Mouse (Mus musculus): ENCODE data around the gene Sh2d3c.

Sh2d3c gene

DNA sequence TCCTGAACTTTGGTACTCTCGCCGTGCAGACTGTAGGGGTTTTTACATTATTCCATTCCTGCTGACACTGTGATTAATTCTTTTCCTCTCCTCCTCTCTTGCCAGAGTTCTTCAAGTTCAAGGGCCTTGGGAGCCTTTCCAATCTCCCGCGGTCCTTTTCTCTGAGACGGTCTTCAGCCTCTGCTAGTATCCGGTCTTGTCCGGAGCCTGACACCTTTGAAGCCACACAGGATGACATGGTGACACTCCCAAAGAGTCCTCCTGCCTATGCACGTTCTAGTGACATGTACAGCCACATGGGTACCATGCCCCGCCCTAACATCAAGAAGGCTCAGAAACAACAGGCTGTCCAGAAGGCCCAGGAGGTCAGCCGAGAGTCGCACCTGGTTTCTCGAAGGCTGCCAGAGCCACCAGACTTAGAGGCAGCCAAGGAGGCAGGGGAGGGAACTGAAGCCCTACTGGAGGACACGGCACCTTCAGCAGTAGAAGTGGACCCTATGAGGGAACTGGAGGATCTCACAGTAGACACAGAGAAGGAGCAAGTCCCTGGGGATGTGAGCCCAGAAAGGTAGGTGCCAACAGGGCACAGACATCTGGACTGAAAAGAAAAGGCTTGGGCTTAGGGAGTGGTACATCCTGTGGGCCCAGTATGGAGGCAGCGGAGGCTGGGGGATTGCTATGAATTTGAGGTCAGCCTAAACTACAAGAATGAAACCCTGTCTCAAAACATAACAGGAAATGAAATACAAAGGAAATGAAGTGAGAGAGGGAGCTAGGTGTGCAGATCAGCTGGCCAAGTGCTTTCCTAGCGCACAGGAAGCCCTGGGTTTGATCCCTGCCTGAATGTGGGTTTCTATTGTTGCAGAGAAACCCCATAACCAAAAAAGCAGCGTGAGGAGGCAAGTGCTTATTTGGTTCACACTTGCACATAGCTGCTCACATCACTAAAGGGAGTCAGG, 4.3 kb downstream of the Sh2d3c start:
- no peak for DNase-seq (ENCODE audit: low spot score)

- DNase-seq (ENCODE audit: low spot score): peak; percentile 99
Measured at GRCm38 (mm10) chr2:32727435-32727834, 6.6 kb downstream of the Sh2d3c start.

GRCm38 (mm10) chr2:32728463-32728862, 7.6 kb downstream of the Sh2d3c start:
- DNase-seq (ENCODE audit: low spot score): no peak

DNA sequence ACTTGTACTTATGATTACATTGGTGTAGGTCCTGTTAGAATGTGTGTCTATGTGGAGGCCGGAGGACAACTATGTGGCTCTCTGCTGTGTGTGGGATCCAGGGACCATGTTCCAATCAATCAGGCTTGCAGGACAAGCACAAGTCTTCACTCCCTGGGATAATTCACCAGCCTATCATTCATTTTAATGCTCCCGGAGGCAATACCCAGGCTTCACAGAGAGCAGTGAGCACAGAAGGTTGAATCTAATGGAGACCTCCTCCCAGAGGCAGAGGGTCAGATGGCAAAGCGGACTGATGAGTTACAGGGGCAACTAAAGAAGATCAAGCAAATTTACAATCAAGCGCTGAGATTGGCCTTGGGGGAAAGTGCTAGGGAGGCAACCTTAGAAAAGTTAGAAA, 8.7 kb downstream of the Sh2d3c start:
- no peak for DNase-seq (ENCODE audit: low spot score)

DNA sequence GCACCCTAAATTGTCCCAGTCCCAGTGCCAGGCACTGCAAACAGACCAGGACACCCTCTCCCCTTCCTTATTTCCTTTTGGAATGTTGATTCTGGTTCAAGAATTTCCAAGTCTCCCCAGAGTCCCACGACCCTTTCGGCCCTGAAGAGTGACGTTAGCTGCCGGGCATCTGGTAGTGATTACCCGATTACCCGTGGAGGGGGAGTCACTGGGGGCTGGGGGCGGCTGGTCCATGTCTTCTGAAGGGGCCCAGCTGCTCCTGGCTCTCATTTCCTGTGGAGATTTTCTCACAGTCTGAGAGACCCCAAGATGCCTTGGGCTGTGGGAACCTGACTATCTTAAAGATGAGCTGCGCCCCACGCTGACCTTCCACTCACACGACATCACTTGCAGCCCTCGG, 10.0 kb downstream of the Sh2d3c start:
- DNase-seq (ENCODE audit: low spot score): peak; percentile 81

- no peak for DNase-seq (ENCODE audit: low spot score)
Measured at GRCm38 (mm10) chr2:32731911-32732310, 11.1 kb downstream of the Sh2d3c start.

DNA sequence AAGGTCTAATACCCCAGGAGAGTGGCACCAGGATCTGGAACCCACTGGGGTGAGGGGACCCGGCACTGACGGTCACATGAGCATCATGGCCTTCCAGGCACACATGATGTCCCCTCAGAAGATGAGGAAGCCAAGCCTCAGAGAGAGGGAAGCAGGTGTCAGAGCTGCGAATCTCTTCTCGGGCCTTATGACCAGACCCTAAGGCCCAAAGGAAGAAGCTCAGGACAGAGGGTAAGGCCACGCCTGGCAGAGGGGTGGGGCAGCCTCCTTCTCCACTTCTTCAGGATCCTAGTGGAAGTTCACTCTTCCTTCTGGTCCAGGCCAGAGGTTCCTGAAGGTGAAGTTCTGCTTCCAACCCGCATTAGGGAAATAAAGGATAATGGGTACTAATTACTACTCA, 11.8 kb downstream of the Sh2d3c start:
- no peak for DNase-seq (ENCODE audit: low spot score)

GRCm38 (mm10) chr2:32734480-32734879, 13.6 kb downstream of the Sh2d3c start:
- peak; percentile 31 for DNase-seq (ENCODE audit: low spot score)

- no peak for DNase-seq (ENCODE audit: low spot score)
Measured at GRCm38 (mm10) chr2:32734933-32735332, 14.1 kb downstream of the Sh2d3c start.

GRCm38 (mm10) chr2:32736306-32736829, 15.5 kb downstream of the Sh2d3c start:
- DNase-seq (ENCODE audit: low spot score): no peak

GRCm38 (mm10) chr2:32737008-32737407, 16.2 kb downstream of the Sh2d3c start:
- DNase-seq (ENCODE audit: low spot score): no peak

- DNase-seq (ENCODE audit: low spot score): no peak
Measured at GRCm38 (mm10) chr2:32739311-32739710, 18.5 kb downstream of the Sh2d3c start.

- DNase-seq (ENCODE audit: low spot score): no peak
Measured at GRCm38 (mm10) chr2:32740916-32741272, 20.0 kb downstream of the Sh2d3c start, which contains the start of gene 6330409D20Rik. TSS of gene 6330409D20Rik (minus strand) at chr2:32741016.

GRCm38 (mm10) chr2:32741273-32742172, 20.7 kb downstream of the Sh2d3c start:
- peak; percentile 51 for DNase-seq (ENCODE audit: low spot score)

DNA sequence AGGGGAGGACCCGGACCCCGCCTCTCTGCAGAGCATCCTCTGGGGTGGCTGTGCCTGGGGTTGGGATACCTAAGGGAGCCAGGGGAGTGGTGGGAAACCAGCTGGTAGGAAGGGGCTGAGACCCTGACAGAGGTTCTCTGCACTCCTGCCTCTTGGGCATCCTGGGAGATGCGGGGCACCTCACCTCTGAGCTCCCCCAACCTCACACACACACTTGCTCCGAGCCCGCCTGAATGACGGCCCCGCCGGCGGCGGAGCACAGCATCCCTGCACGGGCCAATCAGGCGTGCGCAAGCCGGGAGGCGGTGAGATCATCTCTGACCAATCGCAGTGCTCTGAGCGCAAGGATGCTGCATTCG, 21.3 kb downstream of the Sh2d3c start:
- peak; percentile 79 for DNase-seq (ENCODE audit: low spot score)

- peak; percentile 44 for DNase-seq (ENCODE audit: low spot score)
Measured at GRCm38 (mm10) chr2:32744272-32744982, 23.6 kb downstream of the Sh2d3c start.

- DNase-seq (ENCODE audit: low spot score): no peak
Measured at GRCm38 (mm10) chr2:32749082-32749481, 28.2 kb downstream of the Sh2d3c start.

GRCm38 (mm10) chr2:32750199-32750598, 29.3 kb downstream of the Sh2d3c start:
- no peak for DNase-seq (ENCODE audit: low spot score)

DNA sequence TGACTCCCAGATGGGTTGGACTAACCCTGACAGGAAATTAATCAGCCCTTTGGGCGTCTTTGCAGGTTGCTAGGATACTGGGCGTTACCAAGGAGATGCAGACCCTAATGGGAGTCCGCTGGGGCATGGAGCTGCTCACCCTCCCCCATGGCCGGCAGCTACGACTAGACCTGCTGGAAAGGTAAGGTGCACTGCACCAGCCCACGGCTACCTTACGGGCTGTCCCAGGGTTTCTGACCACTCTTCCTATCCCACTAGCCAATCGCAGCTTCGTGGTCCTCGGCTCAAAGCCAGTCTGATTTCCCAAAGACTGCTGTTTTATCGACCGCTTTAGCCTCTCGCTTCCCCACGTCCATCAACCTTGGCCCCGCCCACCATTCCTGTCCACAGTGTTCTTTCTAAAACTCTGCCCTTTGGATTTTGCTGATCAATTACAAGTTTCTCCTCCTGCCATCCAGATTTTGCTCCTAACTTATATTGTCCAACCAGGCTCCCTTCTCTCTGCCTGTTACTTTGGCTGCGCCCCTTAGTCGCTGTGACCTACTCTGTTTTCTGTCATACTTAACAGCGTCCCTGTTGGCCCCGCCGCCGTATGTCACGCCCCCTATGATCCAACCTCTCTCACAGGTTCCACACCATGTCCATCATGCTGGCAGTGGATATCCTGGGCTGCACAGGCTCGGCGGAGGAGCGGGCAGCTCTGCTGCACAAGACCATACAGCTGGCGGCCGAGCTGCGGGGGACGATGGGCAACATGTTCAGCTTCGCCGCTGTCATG, 30.2 kb downstream of the Sh2d3c start:
- DNase-seq (ENCODE audit: low spot score): peak; percentile 93

DNA sequence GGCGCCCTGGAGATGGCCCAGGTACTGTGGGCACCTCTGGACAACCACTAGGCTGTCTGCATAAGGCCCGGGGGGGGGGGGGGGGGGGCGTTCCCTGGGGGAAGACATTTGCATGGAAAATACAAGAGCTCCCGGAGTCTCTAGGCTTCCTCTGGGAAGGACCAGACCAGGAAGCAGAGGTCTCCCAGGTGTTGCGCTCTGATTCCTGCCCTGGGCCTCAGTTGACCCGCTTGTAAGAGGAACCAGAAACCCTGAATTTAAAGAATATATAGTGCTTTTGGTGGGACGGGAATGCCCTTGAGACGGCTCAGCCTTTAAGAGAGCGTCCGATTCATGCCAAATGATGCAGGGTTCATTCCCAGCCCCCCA, 30.8 kb downstream of the Sh2d3c start:
- no peak for DNase-seq (ENCODE audit: low spot score)

GRCm38 (mm10) chr2:32752181-32752580, 31.3 kb downstream of the Sh2d3c start:
- DNase-seq (ENCODE audit: low spot score): no peak

Measured in embryo, embryonic 10 days (tissue).